Mouse (Mus musculus): ENCODE measurements around the gene Mfap5.

DNA sequence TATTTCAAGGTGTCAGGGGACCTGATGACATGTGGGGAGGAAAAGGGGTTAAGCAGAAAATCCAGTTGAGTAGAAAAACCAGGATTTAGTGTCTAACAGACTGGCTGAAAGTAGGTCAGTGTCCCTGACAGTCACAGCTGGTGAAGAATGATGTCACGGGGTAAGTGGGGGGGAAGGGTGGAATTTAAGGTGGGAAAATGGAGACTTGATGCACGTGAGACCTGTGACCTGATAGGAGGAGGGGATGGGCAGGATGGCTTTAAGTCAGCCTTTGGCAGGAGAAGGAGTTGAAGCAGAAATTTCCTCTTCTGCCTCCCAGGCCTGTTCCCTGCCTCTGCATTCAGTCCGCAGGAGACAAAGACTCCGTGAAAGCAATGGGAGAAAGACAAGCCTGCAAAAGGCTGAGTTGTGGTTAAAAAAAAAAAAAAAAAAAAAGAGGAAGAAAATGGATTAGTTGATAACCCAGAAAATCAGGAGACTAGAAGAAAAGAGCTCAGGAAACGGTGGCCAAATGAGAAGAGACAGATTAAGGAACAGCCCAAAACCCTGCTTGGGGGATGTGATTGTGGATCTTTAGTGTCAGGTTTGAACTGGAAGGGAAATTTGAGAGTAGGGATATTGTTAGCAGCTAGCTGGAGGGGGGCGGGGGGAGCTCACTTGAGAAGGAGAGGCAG is 11.7 kb upstream of the Mfap5 start:
- TF ChIP-seq HCFC1 (IDR thresholded peaks at IDR 0.05; ENCODE audit: borderline replicate concordance, insufficient read depth, low read length) (no peak), MAFK (IDR thresholded peaks at IDR 0.05; ENCODE audit: insufficient read depth, low read depth, low read length) (no peak), ZNF384 (IDR thresholded peaks at IDR 0.05; ENCODE audit: low read depth, low read length) (no peak)
